Mouse (Mus musculus): ENCODE data around the gene Sox15. TPM values are rescaled to one million over a fixed set of nuclear protein-coding genes. Genes with fewer than 3 reads are reported as not detected.
"Not testable (repeated sequence)": the region's sequence is repeated elsewhere in the genome, so short reads cannot be mapped to it uniquely, and the experiment has no call there.

The Sox15 gene
- polyA plus RNA-seq, 3 experiments from 2014 or later = not detected

- peak; percentile 95 for ATAC-seq
Measured at GRCm38 (mm10) chr11:69681314-69682208, 26.4 kb downstream of the Sox15 start, which contains the start of gene Senp3. Gene Senp3 (minus strand): TSS chr11:69682084.

- ATAC-seq = peak; percentile 2
Measured at GRCm38 (mm10) chr11:69682209-69682839, 27.2 kb downstream of the Sox15 start.

GRCm38 (mm10) chr11:69682840-69683533 is 27.9 kb downstream of the Sox15 start:
- ATAC-seq = no peak

GRCm38 (mm10) chr11:69683576-69683975 is 28.5 kb downstream of the Sox15 start:
- no peak for ATAC-seq

- ATAC-seq = no peak
Measured at GRCm38 (mm10) chr11:69684128-69684745, 29.1 kb downstream of the Sox15 start.

- no peak for ATAC-seq
Measured at GRCm38 (mm10) chr11:69684936-69685335, 29.8 kb downstream of the Sox15 start.

- ATAC-seq = no peak
Measured at GRCm38 (mm10) chr11:69685526-69686148, 30.5 kb downstream of the Sox15 start, which contains the start of gene Tnfsf13. Gene Tnfsf13 (minus strand): TSS chr11:69685784.

- no peak for ATAC-seq
Measured at GRCm38 (mm10) chr11:69686377-69686776, 31.3 kb downstream of the Sox15 start.

GRCm38 (mm10) chr11:69687061-69687460 is 31.9 kb downstream of the Sox15 start:
- no peak for ATAC-seq

- ATAC-seq = no peak
Measured at GRCm38 (mm10) chr11:69689891-69690290, 34.8 kb downstream of the Sox15 start.

- no peak for ATAC-seq
Measured at GRCm38 (mm10) chr11:69692196-69692811, 37.2 kb downstream of the Sox15 start.

GRCm38 (mm10) chr11:69692863-69693262 is 37.7 kb downstream of the Sox15 start:
- no peak for ATAC-seq

GRCm38 (mm10) chr11:69693421-69693965 is 38.4 kb downstream of the Sox15 start:
- no peak for ATAC-seq

- ATAC-seq = no peak
Measured at GRCm38 (mm10) chr11:69695046-69695360, 39.9 kb downstream of the Sox15 start.

- ATAC-seq = no peak
Measured at GRCm38 (mm10) chr11:69695361-69696181, 40.5 kb downstream of the Sox15 start, which contains the start of the genes Tnfsf12 and Tnfsfm13. Gene Tnfsf12 (minus strand): TSS chr11:69695849. Gene Tnfsfm13 (minus strand): TSS chr11:69696098.

- no peak for ATAC-seq
Measured at GRCm38 (mm10) chr11:69697396-69697795, 42.3 kb downstream of the Sox15 start.

- ATAC-seq = no peak
Measured at GRCm38 (mm10) chr11:69698574-69698973, 43.5 kb downstream of the Sox15 start.

GRCm38 (mm10) chr11:69699595-69699994 is 44.5 kb downstream of the Sox15 start:
- no peak for ATAC-seq

- ATAC-seq = not testable (repeated sequence)
Measured at GRCm38 (mm10) chr11:69702886-69703285, 47.8 kb downstream of the Sox15 start.

- ATAC-seq = not testable (repeated sequence)
Measured at GRCm38 (mm10) chr11:69703381-69703780, 48.3 kb downstream of the Sox15 start.
